Mouse (Mus musculus): ENCODE results near the gene Meis1. TPM values are rescaled to one million over a fixed set of nuclear protein-coding genes. Genes with fewer than 3 reads are reported as not detected.

Gene Meis1
- polyA plus RNA-seq, 1 experiment, result 2.1 TPM

DNA sequence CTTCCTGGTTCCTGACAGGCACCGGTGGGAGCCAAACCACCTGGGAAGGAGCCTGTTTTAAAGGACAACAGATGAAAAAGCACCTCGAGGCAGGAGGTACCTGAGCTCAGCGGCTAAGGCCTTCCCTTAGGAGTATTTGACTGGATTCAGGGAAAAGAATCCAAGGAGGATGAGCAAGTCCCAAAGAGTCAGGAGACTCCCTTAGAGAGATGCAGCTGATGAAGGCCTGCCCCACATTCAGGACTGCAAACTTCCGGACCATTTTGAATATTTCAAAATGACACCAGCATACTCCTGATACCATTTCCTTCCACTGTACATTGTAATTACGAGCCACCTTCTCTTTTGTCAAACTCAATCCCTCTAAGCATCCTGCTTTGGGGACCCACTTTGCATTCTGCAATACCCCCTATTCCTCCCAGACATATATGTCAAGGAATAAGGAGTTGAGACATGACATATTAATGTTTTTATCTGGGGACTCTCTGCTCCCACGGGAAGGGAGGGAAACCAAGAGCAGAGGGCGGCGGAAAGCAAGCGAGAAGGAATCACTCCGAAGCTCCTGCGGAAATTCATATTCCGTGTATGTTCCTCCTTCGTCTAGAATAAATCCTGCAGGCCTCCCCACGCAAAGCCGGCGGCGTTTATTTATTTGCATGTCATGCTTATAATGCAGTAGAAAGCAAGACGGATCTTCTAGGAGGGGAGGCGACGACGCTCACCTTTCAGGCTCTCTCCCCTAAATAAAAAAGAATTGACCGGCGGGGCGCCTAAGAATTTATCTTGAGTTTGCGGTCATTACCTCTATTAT lies 148.5 kb downstream of the Meis1 start:
- H3K9ac ChIP-seq (ENCODE audit: low read depth, poor library complexity, severe bottlenecking), result no peak overlapping the region
- no peak overlapping the region for H3K27ac ChIP-seq (ENCODE audit: insufficient read depth, low read length)
- no peaks in the 10 kb centered on the region for H3K9me3 ChIP-seq (replicated peaks; ENCODE audit: control insufficient read depth, insufficient read depth, low read length, poor library complexity, severe bottlenecking)
- peaks cover 42% of the 10 kb centered on the region for H3K27me3 ChIP-seq (ENCODE audit: control insufficient read depth, insufficient read depth, low read length, poor library complexity, severe bottlenecking)
- TF ChIP-seq POLR2A (IDR thresholded peaks at IDR 0.05; ENCODE audit: insufficient read depth, low read length) (no peak), CTCF (IDR thresholded peaks at IDR 0.05; ENCODE audit: low read depth, low read length) (no peak)
- no peaks in the 10 kb centered on the region for H3K4me1 ChIP-seq (ENCODE audit: control insufficient read depth, insufficient read depth, low read length)
- H3K4me3 ChIP-seq (ENCODE audit: low read depth, low read length), result no peak overlapping the region
- no peaks in the 10 kb centered on the region for H3K36me3 ChIP-seq (ENCODE audit: control insufficient read depth, insufficient read depth, low read length, poor library complexity, severe bottlenecking)

DNA sequence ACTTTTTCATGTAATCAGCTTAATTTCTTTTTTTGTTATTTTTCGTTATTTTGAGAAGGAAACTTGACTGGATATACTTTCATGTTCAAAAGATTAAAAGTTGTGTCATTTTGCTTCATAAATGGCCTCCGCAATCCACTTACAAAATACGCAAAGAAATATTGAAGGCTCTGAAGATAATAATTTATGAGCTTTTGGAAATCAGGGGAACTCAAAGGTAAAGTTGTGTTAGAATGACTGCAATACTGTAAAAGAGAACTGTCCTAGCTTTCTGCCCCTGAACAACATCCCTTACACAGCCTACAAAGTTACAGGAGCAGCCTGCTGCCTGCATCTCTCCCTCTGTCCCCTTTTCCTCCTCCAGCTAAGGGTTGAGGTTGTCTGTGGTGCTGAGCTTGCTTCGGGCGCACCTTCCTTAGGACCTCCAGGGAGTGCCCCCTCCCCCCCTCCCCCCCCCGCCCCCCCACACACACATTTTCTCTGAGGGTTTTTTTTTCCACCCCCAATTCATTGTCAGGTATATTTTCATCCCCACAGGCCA lies 149.3 kb downstream of the Meis1 start:
- no peak overlapping the region for H3K27ac ChIP-seq (ENCODE audit: insufficient read depth, low read length)
- no peak overlapping the region for H3K4me3 ChIP-seq (ENCODE audit: low read depth, low read length)

DNA sequence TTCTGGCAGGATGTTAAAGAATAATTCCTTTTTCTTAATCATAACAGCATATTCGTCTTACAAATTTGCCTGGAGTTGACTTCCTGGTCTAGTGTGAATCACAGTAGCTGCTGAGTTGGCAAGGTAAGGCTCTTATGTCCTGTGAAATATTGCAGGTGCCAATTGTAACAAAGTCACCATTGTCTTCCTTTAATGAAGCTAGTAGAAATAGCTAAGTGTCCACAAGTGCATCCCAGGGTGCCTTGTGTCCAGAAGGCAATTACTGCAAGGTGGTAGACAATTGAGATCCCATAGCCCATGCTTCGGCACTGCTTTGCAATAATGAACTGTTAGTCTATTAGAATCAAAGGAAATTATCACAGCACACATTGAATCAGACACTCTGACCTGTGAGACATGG lies 151.1 kb downstream of the Meis1 start:
- TF ChIP-seq CTCF (IDR thresholded peaks at IDR 0.05; ENCODE audit: low read depth, low read length) (no peak), EP300 (IDR thresholded peaks at IDR 0.05; ENCODE audit: insufficient read depth, low read depth, low read length) (no peak), POLR2A (IDR thresholded peaks at IDR 0.05; ENCODE audit: insufficient read depth, low read length) (no peak)
- H3K4me3 ChIP-seq (ENCODE audit: low read depth, low read length), result no peak overlapping the region
- no peak overlapping the region for H3K9ac ChIP-seq (ENCODE audit: low read depth, poor library complexity, severe bottlenecking)
- H3K27ac ChIP-seq (ENCODE audit: insufficient read depth, low read length), result no peak overlapping the region
- H3K36me3 ChIP-seq (ENCODE audit: control insufficient read depth, insufficient read depth, low read length, poor library complexity, severe bottlenecking), result no peaks in the 10 kb centered on the region
- no peaks in the 10 kb centered on the region for H3K9me3 ChIP-seq (replicated peaks; ENCODE audit: control insufficient read depth, insufficient read depth, low read length, poor library complexity, severe bottlenecking)
- peaks cover 26% of the 10 kb centered on the region for H3K27me3 ChIP-seq (ENCODE audit: control insufficient read depth, insufficient read depth, low read length, poor library complexity, severe bottlenecking)
- H3K4me1 ChIP-seq (ENCODE audit: control insufficient read depth, insufficient read depth, low read length), result no peaks in the 10 kb centered on the region

More for the DNA sequence above, 149.3 kb downstream of the Meis1 start:
- Histone ChIP-seq H3K4me1 (ENCODE audit: control insufficient read depth, insufficient read depth, low read length) (no peaks in the 10 kb centered on the region), H3K9ac (ENCODE audit: low read depth, poor library complexity, severe bottlenecking) (no peak overlapping the region), H3K36me3 (ENCODE audit: control insufficient read depth, insufficient read depth, low read length, poor library complexity, severe bottlenecking) (no peaks in the 10 kb centered on the region), H3K9me3 (replicated peaks; ENCODE audit: control insufficient read depth, insufficient read depth, low read length, poor library complexity, severe bottlenecking) (no peaks in the 10 kb centered on the region), H3K27me3 (ENCODE audit: control insufficient read depth, insufficient read depth, low read length, poor library complexity, severe bottlenecking) (peaks cover 34% of the 10 kb centered on the region)
- no peak for TF ChIP-seq EP300 (IDR thresholded peaks at IDR 0.05; ENCODE audit: insufficient read depth, low read depth, low read length)
- no peak for TF ChIP-seq CTCF (IDR thresholded peaks at IDR 0.05; ENCODE audit: low read depth, low read length)
- TF ChIP-seq POLR2A (IDR thresholded peaks at IDR 0.05; ENCODE audit: insufficient read depth, low read length), result no peak

- no peak overlapping the region for H3K27ac ChIP-seq (ENCODE audit: insufficient read depth, low read length)
- H3K27me3 ChIP-seq (ENCODE audit: control insufficient read depth, insufficient read depth, low read length, poor library complexity, severe bottlenecking), result peaks cover 17% of the 10 kb centered on the region
- no peaks in the 10 kb centered on the region for H3K9me3 ChIP-seq (replicated peaks; ENCODE audit: control insufficient read depth, insufficient read depth, low read length, poor library complexity, severe bottlenecking)
These were observed 152.5 kb downstream of the Meis1 start for GRCm38 (mm10) chr11:18866198-18866836.

DNA sequence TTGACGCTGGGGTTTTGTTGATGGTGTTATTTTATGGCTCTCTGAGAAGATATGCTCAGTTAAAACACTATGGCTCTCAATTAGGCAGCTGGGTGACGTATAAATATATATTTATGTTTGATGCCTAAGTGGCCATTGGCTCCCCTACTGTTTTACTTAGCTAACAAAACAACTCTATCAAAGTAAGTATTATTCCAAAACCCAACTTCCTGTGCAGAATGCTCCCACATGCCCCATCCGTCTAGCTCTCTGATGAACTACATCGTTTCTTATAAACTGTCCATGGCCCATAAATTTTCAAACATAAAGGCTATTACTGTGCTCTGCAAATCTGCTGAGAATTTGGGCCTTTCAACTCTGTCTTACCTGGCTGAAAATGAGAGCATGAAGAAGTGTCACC lies 168.0 kb downstream of the Meis1 start:
- no peak for TF ChIP-seq CTCF (IDR thresholded peaks at IDR 0.05; ENCODE audit: low read depth, low read length)
- TF ChIP-seq POLR2A (IDR thresholded peaks at IDR 0.05; ENCODE audit: insufficient read depth, low read length), result no peak
- TF ChIP-seq EP300 (IDR thresholded peaks at IDR 0.05; ENCODE audit: insufficient read depth, low read depth, low read length), result no peak
- H3K36me3 ChIP-seq (ENCODE audit: control insufficient read depth, insufficient read depth, low read length, poor library complexity, severe bottlenecking), result no peaks in the 10 kb centered on the region
- H3K4me1 ChIP-seq (ENCODE audit: control insufficient read depth, insufficient read depth, low read length), result no peaks in the 10 kb centered on the region
- H3K27ac ChIP-seq (ENCODE audit: insufficient read depth, low read length), result no peak overlapping the region
- no peak overlapping the region for H3K9ac ChIP-seq (ENCODE audit: low read depth, poor library complexity, severe bottlenecking)
- H3K9me3 ChIP-seq (replicated peaks; ENCODE audit: control insufficient read depth, insufficient read depth, low read length, poor library complexity, severe bottlenecking), result no peaks in the 10 kb centered on the region; the same call in 1 of the 2 replicates
- no peak overlapping the region for H3K4me3 ChIP-seq (ENCODE audit: low read depth, low read length)
- no peaks in the 10 kb centered on the region for H3K27me3 ChIP-seq (ENCODE audit: control insufficient read depth, insufficient read depth, low read length, poor library complexity, severe bottlenecking)

More at GRCm38 (mm10) chr11:18866198-18866836, 152.5 kb downstream of the Meis1 start:
- no peak overlapping the region for H3K4me3 ChIP-seq (ENCODE audit: low read depth, low read length)
- no peak overlapping the region for H3K9ac ChIP-seq (ENCODE audit: low read depth, poor library complexity, severe bottlenecking)
- H3K36me3 ChIP-seq (ENCODE audit: control insufficient read depth, insufficient read depth, low read length, poor library complexity, severe bottlenecking), result no peaks in the 10 kb centered on the region
- no peaks in the 10 kb centered on the region for H3K4me1 ChIP-seq (ENCODE audit: control insufficient read depth, insufficient read depth, low read length)
- no peak for TF ChIP-seq POLR2A (IDR thresholded peaks at IDR 0.05; ENCODE audit: insufficient read depth, low read length)

DNA sequence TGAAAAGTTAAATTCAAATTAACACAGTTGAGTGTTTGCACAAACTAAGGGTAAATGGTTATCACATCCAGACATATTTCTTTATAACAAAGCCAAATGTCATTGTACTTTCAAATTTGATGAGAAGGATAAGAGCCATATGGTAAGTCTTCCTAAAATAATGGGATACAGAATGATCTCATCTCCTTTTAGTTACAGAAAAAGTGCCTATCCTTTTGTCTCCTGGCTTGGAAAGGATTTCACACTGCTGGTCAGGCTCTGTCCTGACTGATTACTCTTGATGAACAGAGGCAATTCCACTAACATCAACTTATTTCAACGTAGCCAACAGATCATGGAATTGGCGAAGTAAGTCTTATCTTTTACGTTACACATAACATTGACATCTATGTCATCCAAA lies 171.1 kb downstream of the Meis1 start:
- H3K27ac ChIP-seq (ENCODE audit: insufficient read depth, low read length), result no peak overlapping the region
- H3K9ac ChIP-seq (ENCODE audit: low read depth, poor library complexity, severe bottlenecking), result no peak overlapping the region
- no peaks in the 10 kb centered on the region for H3K36me3 ChIP-seq (ENCODE audit: control insufficient read depth, insufficient read depth, low read length, poor library complexity, severe bottlenecking)
- H3K4me3 ChIP-seq (ENCODE audit: low read depth, low read length), result no peak overlapping the region
- TF ChIP-seq EP300 (IDR thresholded peaks at IDR 0.05; ENCODE audit: insufficient read depth, low read depth, low read length), result no peak
- no peak for TF ChIP-seq POLR2A (IDR thresholded peaks at IDR 0.05; ENCODE audit: insufficient read depth, low read length)
- no peak for TF ChIP-seq CTCF (IDR thresholded peaks at IDR 0.05; ENCODE audit: low read depth, low read length)
- H3K9me3 ChIP-seq (replicated peaks; ENCODE audit: control insufficient read depth, insufficient read depth, low read length, poor library complexity, severe bottlenecking), result no peaks in the 10 kb centered on the region; the same call in 1 of the 2 replicates
- no peaks in the 10 kb centered on the region for H3K27me3 ChIP-seq (ENCODE audit: control insufficient read depth, insufficient read depth, low read length, poor library complexity, severe bottlenecking)
- no peaks in the 10 kb centered on the region for H3K4me1 ChIP-seq (ENCODE audit: control insufficient read depth, insufficient read depth, low read length)
